Mouse (Mus musculus) large intestine, adult 2 months (tissue): Measurements from ENCODE around the gene Ctnna2. TPM values are rescaled to one million over a fixed set of nuclear protein-coding genes. Genes with fewer than 3 reads are reported as not detected.

ENCODE experiments used
- DNase-seq: peaks from one replicate; pipeline ENCODE4 v3.0.0-alpha.2; 2012; ENCODE audit warnings: low read depth, low spot score
- WGBS: fragments of 180-500 bp; shearing (Covaris S2); methylation state at CpG from one replicate; pipeline ENCODE4 v1.1.7; 2018; 5-methylcytosine and 5-hydroxymethylcytosine counted together
- polyA plus RNA-seq: library from polyadenylated mRNA; depleted of rRNA; stranded (reverse); fragments of >200 nt; gene quantifications from 2 replicates; pipeline ENCODE4 v1.2.3, GENCODE M21; 2012

Ctnna2 gene
- polyA plus RNA-seq, 1 experiment = 0.24 TPM

DNA sequence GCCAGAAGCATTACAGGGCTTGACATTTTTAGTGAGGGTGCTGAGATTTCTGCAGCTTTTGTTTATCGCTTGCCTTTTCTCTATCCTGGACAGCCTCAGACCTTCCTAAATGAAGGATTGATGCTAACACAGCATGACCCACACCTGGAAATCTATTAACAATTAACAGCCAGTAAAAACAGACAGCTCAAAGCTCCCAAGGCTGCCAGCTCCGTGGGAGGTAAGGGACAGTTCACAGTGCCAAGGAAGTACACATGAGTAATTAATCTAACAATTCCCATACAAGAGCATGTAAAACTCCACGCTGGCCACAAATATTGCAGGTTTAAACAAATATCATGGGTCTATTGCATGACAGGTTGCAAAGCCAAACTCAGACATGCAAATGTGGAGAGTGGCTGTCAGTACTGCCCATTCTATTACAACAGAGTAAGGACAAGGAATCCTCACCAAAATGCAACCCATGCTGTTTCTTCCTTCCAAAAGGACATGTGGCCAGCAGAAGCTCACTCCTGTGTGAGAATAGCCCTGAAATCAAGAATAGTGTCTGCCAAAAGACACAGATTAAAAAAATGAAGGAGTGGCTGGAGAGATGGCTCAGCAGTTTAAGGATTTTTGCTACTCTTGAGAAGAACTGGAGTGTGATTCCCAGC is 765.6 kb downstream of the Ctnna2 start:
- 8% methylated on average over 3 of the region's 3 CpGs for WGBS
- DNase-seq = no peak

DNA sequence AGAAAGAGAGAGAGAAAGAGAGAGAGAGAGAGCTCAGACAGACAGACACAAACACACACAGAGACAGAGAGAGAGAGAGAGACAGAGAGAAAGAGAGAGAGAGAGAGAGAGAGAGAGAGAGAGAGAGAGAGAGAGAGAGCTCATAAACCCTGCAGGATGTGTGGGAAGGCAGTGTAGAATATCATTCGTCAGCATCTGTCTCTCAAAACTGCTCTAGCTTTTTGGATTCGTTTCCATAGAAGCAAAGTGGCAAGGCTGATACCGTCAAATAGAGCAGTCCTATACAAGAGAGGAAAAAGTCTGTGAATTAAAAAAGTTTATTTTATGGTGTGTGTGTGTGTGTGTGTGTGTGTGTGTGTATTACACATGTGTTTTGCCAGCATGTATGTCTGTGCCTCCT is 769.6 kb downstream of the Ctnna2 start:
- no peak for DNase-seq
- 67% methylated on average over 3 of the region's 3 CpGs for WGBS

DNA sequence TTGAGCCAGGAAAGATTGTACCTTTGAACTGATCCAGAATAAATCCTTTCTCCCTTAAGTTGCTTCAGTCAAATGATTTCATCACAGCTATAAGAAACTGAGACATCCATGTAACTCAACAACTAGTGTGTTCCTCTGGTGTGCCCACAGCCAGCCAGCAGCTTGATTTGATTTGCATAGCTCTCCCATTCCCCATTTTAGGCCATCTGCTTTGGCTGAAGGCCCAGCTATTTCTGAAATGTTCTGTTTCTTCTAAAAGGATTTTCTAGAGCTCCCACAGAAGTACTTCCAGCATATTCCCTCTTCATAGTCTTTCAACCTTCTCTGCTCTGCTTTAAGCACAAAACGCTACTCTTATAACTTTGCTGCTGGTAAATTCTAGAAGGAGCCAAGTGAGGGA is 770.3 kb downstream of the Ctnna2 start:
- DNase-seq = no peak
- WGBS = 76% methylated on average over 1 of the region's 1 CpGs

DNA sequence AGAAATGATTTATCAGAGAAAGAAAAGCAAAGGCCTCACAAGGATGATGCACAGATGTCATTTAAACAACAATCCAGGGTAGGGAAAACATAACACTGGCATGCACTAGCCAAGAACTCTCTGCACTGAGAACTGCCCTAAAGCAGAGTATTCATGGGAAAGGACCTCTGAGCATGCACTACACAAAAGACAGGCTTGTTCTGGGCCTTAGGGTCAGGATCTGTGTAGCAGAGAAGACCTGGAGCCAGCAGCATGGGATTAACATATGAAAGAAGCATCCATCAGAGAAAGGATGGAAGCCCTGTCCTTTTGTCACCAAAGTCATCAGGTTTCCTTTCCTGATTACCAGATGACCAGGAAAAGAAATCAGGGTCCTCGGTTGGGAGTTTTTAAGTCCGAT is 780.1 kb downstream of the Ctnna2 start:
- WGBS = 84% methylated on average over 2 of the region's 2 CpGs
- DNase-seq = no peak

DNA sequence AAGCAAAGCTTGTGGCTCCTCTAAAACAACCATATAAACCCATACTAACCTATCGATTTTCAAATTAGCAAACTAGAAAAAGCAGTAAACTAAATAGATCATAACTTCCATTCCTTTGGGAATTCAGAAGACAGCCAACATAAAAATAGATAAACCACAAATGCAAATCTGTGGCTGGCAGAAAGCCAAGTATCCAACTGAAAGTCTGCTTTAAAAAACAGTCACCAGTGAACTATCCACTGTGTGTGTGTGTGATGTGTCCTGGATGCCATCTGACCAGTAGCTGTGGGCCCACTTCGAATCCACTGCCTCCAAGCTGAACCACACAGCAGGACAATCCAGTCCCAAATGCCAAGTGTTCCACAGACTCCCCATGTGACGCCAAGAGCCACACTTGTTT is 782.8 kb downstream of the Ctnna2 start:
- WGBS = 83% methylated on average over 3 of the region's 3 CpGs
- no peak for DNase-seq

DNA sequence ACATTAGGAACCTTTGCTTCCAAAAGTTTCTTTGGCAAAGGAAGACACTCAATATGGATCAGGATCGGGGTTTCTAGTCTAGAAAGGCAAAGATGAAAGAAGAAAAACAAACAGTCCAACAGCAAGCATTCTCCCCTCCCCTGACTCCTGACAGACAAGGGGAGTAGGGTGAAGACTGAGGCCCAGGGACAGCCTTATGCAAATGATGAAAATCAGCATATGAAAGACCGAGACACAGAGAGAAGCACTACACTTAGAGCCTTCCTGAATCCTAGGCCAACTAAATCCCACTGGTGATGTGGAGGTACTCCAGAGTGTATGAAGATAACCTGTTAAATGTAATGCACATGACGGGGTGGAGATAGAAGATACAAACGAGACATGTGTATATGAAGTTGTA is 787.9 kb downstream of the Ctnna2 start:
- no peak for DNase-seq
- WGBS = 71% methylated on average over 4 of the region's 4 CpGs

DNA sequence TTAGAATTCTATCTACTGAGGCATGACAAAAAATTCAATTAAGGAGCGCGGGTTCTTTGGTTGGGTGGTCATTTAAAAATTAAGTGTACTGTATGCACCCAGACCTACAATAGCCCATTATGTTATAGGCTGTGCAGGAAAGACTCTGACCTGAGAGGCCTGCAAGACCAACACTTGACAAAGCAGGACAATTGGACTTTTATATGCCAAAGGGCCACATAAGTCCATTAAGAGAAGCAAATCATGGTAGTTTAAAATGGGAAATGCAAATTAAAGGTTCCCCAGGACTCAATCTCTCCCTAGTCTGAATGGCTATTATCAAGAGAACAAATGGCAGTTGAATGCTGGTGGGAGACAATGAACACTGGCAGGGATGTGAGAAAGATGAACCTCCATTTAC is 790.9 kb downstream of the Ctnna2 start:
- no peak for DNase-seq

DNA sequence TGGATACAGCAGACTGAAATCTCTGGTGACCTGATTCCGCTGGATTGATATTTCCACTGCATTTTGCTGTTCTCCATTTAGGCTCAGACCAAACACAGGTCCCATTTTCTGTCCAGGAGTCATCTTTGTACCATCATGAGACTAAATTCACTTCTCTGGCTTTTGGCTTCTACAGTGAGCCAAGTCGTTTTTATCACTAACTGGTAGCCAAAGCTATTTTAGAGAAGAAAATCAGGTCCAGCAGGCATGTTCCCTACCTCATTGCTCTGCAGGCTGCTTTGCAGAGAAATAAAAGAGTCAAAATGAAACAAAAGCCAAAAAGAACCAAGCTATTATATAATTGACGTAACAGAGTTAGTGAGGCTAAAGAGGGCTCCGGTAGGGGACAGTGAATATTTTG is 793.7 kb downstream of the Ctnna2 start:
- no peak for DNase-seq
- 71% methylated on average over 4 of the region's 4 CpGs for WGBS

More for the DNA sequence above, 790.9 kb downstream of the Ctnna2 start:
- 89% methylated on average over 2 of the region's 2 CpGs for WGBS

DNA sequence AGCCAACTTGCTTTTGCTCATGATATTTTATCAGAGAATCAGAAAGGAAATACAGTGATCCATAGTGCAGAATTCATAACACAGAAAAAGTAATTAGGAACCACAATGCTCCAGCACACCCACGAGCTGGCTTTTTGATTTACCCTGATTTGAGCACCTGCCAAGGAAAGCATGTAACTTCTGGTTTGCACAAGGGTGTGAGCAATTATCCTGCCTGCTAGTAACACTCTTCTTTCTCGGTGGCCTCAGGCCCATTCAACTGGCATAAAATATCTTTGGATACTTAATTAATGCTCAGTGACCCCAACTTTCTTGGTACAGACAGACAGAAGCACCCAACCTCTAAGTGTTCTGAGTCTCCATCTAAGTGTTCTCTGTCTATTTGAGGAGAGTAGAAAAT is 794.6 kb downstream of the Ctnna2 start:
- 42% methylated on average over 2 of the region's 2 CpGs for WGBS
- no peak for DNase-seq

DNA sequence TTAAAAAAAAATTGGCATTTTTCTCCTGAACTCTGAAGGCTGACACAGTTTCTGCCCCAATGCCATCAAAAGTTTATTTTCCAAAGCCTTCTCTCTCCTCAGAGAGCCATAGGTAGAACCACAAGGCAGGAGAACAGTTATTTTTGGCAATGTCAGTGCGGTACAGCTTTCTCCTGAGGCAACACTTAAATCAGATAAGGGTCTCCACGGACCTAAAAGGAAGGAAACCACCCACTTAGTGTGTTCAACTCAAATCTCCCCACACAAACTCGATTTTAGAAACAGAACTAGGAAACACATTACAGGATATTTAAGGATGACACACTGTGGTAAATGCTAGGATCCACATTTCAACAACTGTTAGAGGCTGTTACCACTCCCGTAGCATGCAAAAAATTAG is 803.7 kb downstream of the Ctnna2 start:
- no peak for DNase-seq
- 51% methylated on average over 4 of the region's 4 CpGs for WGBS

DNA sequence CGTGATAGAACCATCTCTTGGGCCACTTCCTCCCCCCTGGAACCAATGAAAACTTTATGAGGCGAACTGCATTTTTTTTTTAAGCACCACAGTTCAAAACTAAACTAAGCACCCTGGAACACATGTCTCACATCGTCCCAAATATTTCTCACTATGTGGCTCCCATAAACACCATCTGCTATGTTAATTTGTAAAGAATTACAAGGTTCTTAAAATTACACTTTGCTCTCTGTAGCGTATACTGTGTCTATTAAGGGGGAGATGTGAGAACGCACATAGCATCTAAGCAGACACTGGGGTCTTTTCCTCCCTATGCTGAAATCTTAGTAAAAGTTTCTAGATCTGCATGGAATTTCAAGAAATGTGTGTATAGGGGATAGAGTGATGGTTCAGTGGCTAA is 822.5 kb downstream of the Ctnna2 start:
- 59% methylated on average over 5 of the region's 5 CpGs for WGBS

DNA sequence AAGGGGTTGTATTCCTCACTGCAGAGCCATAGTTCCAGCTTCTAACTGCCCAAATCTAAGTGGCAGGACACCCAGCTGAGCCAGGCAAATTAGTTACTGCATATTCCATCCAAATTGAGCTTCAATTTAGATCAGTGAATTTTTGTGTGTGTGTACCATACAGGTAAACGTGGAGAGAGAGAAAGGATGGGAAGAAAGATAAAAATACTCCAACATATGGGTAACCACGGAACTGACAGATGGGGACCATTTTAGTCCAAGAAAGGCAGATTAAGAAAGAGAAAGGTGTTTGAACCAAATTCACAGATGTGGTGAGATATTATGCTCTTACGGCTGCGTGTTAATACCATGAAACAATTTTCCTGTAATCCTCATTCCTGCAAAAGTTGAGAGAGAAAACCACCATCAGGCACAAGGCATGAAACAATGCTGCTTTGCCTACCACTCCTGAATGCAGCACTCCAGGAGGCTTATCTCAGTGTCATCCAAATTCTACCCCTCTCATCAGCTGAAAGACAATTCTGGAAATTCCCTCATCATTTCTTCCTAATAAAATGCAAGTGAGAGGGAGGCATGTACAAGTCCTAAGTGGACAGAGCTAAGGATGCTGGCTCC is 840.1 kb downstream of the Ctnna2 start:
- DNase-seq = no peak
- 88% methylated on average over 4 of the region's 4 CpGs for WGBS

More for the DNA sequence above, 822.5 kb downstream of the Ctnna2 start:
- DNase-seq = no peak

DNA sequence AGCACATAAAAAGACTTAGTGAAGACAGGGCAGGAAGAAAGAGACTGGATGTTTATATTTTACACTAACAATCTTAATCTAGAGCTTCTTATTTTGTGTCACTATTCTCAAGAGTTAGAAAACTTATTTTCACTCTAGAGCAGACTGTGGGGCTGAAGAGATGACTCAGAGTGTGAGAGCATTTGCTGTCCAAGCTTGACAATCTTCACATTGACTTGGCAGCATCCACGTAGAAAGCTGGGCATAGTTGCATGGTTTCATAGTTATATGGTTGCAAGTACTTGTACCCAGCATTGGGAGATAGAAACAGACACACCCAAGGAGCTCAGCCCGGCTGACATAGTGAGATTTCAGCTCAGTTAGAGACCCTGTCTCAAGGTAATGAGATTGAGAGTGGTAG is 858.6 kb downstream of the Ctnna2 start:
- no peak for DNase-seq
- WGBS = 47% methylated on average over 2 of the region's 2 CpGs

DNA sequence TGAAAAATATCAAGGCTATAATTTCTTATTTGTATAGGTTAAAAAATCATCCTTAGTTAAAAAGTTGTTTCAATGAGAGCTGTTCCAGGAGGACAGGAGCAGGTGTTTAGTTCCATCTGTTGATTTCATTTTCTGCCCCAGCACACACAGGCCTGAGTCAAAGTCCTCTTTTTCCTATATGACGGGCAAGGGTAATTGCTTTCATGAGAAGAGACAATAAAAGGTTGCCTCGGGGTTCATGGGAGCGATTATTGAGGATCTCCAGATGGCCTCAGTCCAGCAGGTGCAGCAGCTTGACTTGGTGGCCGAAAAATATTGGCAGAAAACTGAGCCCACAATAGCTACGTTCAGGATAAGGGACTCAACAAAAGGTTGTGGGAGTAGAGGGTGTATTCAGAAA is 859.0 kb downstream of the Ctnna2 start:
- 51% methylated on average over 5 of the region's 5 CpGs for WGBS
- DNase-seq = no peak

DNA sequence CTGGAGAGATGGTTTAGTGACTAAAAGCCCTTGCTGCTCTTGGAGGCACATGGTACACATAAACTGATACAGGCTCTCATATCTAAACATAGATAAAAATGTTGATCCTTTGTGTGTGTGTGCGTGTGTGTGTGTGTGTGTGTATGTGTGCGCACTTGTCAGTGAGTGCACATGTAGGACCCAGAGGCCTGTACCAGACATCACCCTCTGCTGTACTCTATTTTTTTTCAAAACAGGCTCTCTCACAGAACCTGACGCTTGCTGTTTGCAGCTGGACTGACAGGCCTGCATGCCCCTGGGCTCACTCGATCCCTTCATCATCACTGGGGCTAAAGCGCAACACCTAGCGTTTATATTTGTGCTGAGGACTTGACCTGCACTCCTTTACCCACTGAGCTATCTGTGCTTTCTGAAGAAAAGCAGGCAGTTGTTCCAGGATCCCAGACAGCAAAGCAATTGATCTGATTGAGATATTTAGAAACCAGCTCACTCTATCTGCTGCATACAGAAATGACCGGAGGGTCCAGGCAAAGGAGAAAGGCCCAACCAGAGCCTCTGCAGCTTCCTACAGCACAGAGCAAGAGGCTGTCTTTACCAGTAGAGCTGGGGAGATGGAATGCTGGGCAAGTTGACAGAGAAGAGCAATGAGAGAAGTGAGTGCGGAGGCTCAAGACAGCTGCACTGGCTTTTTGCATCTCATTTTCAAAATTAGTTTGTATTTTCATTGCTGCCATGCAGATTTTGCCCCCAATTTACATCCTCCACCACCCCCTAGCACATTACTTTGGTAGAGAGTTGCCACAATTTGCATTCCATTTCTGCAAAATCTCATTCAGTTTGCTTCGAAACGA is 870.2 kb downstream of the Ctnna2 start:
- 78% methylated on average over 10 of the region's 10 CpGs for WGBS
- DNase-seq = no peak

DNA sequence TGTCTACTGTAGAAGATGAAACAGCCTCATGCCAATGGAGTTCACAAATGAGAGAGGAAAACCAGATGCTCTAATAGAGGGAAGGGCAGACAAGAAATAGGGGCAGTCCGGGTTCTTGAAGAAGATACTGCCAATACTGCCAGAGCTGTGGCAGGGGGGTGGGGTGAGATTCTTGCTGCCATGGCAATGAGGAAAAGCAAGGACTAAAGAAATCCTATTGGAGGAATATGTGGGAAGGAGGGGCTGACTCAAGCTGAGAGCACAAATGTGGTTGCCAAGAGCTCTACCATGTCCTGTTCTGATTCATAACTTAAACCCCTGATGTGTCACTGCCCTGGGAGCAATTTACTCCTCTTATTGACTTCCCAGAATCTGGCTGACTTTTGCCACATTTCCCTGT is 878.5 kb downstream of the Ctnna2 start:
- DNase-seq = no peak
- WGBS = 51% methylated on average over 1 of the region's 1 CpGs

DNA sequence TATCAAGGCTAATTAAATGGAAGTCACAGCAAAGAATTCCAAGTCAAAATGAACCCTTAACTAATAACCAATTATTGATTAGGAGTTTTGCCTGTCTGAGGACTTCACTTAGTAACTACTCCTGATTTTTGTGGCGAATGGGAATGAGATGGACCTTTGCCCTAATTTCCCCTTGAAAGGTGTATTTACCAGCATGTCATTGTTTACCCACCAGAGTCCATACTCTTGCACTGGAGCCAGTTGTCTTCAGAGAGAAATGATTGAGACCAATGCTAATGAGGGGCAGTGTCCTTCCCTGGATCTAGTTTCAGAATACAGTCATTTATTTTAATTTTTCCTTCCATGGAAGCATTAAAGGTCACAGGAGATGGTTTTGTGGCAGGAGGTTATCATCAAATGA is 881.0 kb downstream of the Ctnna2 start:
- WGBS = 83% methylated on average over 1 of the region's 1 CpGs
- no peak for DNase-seq

DNA sequence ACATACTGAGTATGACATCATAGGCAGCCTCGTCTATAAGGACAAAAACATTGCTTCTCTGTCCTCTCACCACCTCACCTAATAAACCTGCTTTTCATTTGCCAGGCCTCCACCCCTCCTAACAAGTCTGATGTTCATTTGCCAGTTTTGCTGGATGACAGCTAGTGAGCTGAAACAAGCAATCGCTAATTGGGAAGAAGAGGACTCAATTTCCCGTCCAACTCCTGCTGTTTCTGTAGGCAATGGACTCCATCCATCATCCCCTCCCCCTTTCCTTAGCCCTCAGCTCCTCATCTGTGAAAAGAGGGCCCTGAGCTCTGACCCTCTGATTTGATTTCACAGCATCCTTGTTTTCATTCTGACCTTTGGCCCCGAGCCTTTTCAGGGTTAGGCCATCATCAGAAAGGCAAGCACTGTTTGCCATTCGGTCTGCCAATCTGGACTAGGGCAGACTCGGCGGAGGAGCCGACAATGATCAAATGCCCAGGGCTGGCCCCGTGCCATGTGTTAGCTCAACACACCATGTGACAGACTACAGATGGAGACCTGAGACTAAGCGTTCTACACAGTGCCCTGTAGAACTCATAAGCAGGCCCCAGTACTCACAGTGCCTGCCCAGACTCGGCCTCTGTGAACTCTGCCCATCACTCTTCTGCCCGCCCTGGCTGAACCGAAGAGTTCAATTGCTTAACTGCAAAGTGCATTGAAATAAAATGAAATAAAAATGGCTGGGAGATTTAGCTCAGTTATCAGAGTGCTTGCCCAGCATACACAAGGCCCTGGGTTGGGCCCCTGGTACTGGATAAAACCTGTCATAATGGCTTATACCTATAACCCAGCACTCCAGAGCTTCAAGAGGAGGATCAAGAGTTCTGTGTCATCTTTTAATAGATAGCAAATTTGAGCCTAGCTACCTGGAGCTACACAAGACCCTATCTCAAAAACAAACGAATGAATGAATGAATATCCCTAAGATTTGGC is 903.8 kb downstream of the Ctnna2 start:
- DNase-seq = peak; percentile 22
- 56% methylated on average over 14 of the region's 14 CpGs for WGBS

DNA sequence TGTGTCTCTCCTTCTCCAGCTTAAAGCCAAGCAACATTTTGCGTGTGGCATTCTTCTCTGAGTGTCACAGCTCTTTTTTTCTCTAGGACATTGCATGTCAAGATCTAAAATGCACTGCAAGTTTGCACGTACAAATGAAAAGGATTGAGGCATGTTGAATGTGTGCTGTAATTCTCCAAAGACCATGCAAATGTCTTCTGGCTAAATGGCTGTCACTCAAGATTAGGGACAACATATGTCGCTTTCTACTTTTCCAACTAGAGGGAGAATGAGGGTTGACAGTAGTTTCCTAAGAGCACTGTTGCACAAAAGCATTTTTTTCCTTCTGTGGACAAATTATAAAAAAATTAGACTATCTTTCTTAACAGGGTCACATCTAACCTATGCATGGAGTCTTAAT is 909.9 kb downstream of the Ctnna2 start:
- no peak for DNase-seq
- 86% methylated on average over 3 of the region's 3 CpGs for WGBS

DNA sequence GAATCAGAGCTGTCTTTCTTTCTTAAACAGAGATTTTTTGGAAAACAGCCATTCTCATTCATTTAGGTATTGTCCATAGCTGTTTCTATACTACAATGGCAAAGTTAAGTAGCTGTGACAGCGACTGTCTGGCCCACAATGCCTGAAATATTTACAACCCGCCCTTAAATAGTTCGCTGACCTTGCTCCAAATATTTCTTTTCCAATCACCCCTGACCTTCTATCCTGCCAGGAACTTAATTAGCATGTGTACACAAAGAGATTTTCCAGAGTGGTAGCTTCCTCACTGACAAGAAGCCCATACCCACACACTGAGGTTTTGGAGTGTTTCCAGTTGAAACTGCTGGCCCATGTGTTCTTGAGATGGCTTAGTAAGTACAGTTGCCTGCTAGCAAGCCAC is 928.8 kb downstream of the Ctnna2 start:
- WGBS = 29% methylated on average over 3 of the region's 3 CpGs
- DNase-seq = no peak
